Mouse (Mus musculus) embryonic fibroblast, embryonic 13.5 days (primary cell): Measurements from ENCODE around the gene Irf2bp2.

Source experiments
- CTCF ChIP-seq: IDR thresholded peaks from 2 replicates; pipeline ENCODE4 v1.5.1; 2011; ENCODE audit warnings: mild to moderate bottlenecking, control low read depth, low read length, moderate library complexity, borderline replicate concordance; ENCODE audit not compliant: insufficient read depth
- POLR2A ChIP-seq: IDR thresholded peaks from 2 replicates; pipeline ENCODE4 v1.6.1; 2011; ENCODE audit warnings: low read depth, mild to moderate bottlenecking, control low read depth, low read length, moderate library complexity

DNA sequence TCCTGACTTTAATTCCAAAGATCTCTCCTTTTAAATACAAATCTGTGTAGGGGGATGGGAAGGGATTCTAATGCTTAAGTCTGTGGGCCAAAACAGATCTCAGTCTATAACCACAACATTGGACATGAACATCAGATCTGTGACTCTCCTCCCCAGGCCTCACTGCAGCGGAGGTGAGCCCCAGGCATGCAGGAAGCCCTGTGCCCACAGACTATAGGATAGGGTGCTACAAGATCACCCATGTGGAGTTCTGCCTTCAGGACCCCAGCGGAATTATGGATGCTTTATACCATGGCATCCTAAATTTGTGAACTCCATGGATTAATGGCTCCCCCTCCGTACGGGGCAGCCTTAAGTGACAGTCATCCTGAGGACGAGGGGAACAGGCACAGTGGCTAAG is 2.9 kb upstream of the Irf2bp2 start:
- TF ChIP-seq CTCF, result no peak
- no peak for TF ChIP-seq POLR2A
